Mouse (Mus musculus): ENCODE data around the gene Osbpl3.

DNA sequence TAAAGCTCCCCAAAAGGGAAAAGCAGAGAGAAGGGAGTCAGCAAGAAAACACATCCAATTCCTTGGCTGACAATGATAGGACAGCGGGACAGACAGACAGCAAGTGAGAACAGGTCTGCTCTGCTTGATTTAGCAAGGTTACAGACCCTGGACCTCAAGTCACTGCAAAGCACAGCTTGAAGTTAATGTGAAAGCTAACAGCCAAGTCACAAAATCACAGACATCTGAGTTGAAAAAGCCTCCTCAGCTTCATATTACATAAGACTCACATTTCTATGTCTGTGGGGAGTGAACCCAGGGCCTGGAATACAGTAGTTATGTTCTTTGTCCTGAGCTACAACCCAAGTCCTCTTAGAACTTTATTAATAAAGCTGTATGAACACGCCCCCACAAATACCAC lies 35.6 kb downstream of the Osbpl3 start:
- TF ChIP-seq CTCF (IDR thresholded peaks at IDR 0.05; ENCODE audit: low read depth, low read length) (no peak), GATA1 (IDR thresholded peaks at IDR 0.05; ENCODE audit: borderline replicate concordance, low read length) (no peak)
